In the genomic region with DNA sequence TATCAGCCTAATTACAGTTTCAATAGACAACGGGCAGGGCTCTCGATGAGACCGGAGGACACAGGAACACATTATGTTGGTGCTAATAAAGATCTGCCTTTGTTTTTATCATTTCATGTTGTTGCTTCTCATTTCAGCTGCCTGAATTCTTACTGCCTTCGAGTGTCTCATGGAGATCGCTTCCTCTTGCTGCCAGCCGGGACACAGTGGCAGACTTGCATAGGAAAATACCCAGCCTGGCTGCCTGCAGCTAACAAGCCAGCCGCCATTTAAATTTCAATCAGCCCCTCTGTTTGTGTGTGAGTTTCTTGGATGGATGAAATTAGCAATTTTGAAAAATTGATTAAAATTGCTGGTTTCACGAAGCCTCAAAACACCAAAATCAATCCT, we compare ENCODE assay signal across 15 mouse cellular contexts.
DNase-seq lines count a peak whose midpoint lies in the region; ATAC-seq and TF ChIP-seq lines count a peak whose summit lies in the region.
"Had no signal": no experiment of that assay in that cellular context is flagged by ENCODE, and none has a peak within 500 bp of the region (broad histone marks: within the 10 kb centered on the region; RNA-seq: fewer than 3 reads in every experiment).

No protein-coding gene starts in this region.

- H3K27me3 ChIP-seq in hindbrain, embryonic 12.5 days: no peaks in the 10 kb centered on the region
- H3K27me3 ChIP-seq in hindbrain, embryonic 10.5 days (ENCODE audit: insufficient read depth, poor library complexity, severe bottlenecking): peaks cover 3% of the 10 kb centered on the region; the same call in 1 of the 2 replicates
- H3K27me3 ChIP-seq in hindbrain, postnatal 0 days (ENCODE audit: insufficient read depth, low read length): no peaks in the 10 kb centered on the region
- no peaks in the 10 kb centered on the region for H3K27me3 ChIP-seq in limb, embryonic 10.5 days (ENCODE audit: low read depth, poor library complexity, severe bottlenecking)
- H3K27me3 ChIP-seq: embryonic facial prominence, embryonic 15.5 days; intestine, embryonic 15.5 days; lung, embryonic 15.5 days had no signal

- no peaks in the 10 kb centered on the region for H3K9me3 ChIP-seq in hindbrain, embryonic 12.5 days (replicated peaks)
- no peaks in the 10 kb centered on the region for H3K9me3 ChIP-seq in hindbrain, embryonic 10.5 days
- H3K9me3 ChIP-seq in hindbrain, postnatal 0 days (ENCODE audit: low read length): no peaks in the 10 kb centered on the region
- no peaks in the 10 kb centered on the region for H3K9me3 ChIP-seq in limb, embryonic 10.5 days (replicated peaks)
- H3K9me3 ChIP-seq: embryonic facial prominence, embryonic 15.5 days; intestine, embryonic 15.5 days; lung, embryonic 15.5 days had no signal

- no peak overlapping the region for H3K4me2 ChIP-seq in hindbrain, embryonic 12.5 days (replicated peaks)
- no peak overlapping the region for H3K4me2 ChIP-seq in hindbrain, postnatal 0 days (ENCODE audit: low read depth, low read length)
- H3K4me2 ChIP-seq: embryonic facial prominence, embryonic 15.5 days; intestine, embryonic 15.5 days; lung, embryonic 15.5 days had no signal

- intact Hi-C loops in gastrocnemius, postnatal 36 days (cut with DNase I): loop anchor here (5.0 kb wide), 1 partner anchor 48 kb away; no protein-coding TSS in a partner anchor

- DNase-seq in hindbrain, embryonic 10.5 days (ENCODE audit: low spot score): no peak
- DNase-seq in right cerebral cortex, postnatal 4 days: peak; percentile 53
- no peak for DNase-seq in right cerebral cortex, adult 2 months (ENCODE audit: low spot score in 2 of 2)
- DNase-seq in hindbrain, postnatal 0 days (ENCODE audit: low spot score): peak; percentile 69
- no peak for DNase-seq in kidney, adult 8-10 months
- no peak for DNase-seq in gastrocnemius, postnatal 36 days
- no peak for DNase-seq in limb, embryonic 10.5 days (ENCODE audit: low spot score)
- DNase-seq: adrenal gland, postnatal 14 days; B cell, adult 2 months; kidney, postnatal 10 days; liver had no signal

- no peak overlapping the region for H3K9ac ChIP-seq in hindbrain, embryonic 12.5 days
- H3K9ac ChIP-seq in hindbrain, postnatal 0 days (replicated peaks; ENCODE audit: low read length): no peak overlapping the region; the same call in 1 of the 2 replicates
- H3K9ac ChIP-seq: embryonic facial prominence, embryonic 15.5 days; intestine, embryonic 15.5 days; lung, embryonic 15.5 days had no signal

- WGBS in hindbrain, embryonic 12.5 days: 39% methylated on average over 8 of the region's 8 CpGs
- WGBS in hindbrain, embryonic 10.5 days: 56% methylated on average over 8 of the region's 8 CpGs
- 24% methylated on average over 8 of the region's 8 CpGs for WGBS in hindbrain, postnatal 0 days
- 66% methylated on average over 8 of the region's 8 CpGs for WGBS in limb, embryonic 10.5 days

- H3K27ac ChIP-seq in hindbrain, embryonic 12.5 days: peak overlapping the region; percentile 12; the same call in 1 of the 2 replicates
- H3K27ac ChIP-seq in hindbrain, embryonic 10.5 days: no peak overlapping the region
- peak overlapping the region; percentile 34; the same call in 1 of the 2 replicates for H3K27ac ChIP-seq in hindbrain, postnatal 0 days
- no peak overlapping the region for H3K27ac ChIP-seq in limb, embryonic 10.5 days
- H3K27ac ChIP-seq: embryonic facial prominence, embryonic 15.5 days; intestine, embryonic 15.5 days; lung, embryonic 15.5 days had no signal

- no peak overlapping the region for H3K4me3 ChIP-seq in hindbrain, embryonic 12.5 days
- no peak overlapping the region for H3K4me3 ChIP-seq in hindbrain, embryonic 10.5 days
- no peak overlapping the region for H3K4me3 ChIP-seq in hindbrain, postnatal 0 days (ENCODE audit: low read length)
- H3K4me3 ChIP-seq in limb, embryonic 10.5 days: no peak overlapping the region
- H3K4me3 ChIP-seq: embryonic facial prominence, embryonic 15.5 days; intestine, embryonic 15.5 days; lung, embryonic 15.5 days had no signal

- no peaks in the 10 kb centered on the region for H3K36me3 ChIP-seq in hindbrain, embryonic 12.5 days
- H3K36me3 ChIP-seq in hindbrain, embryonic 10.5 days: no peaks in the 10 kb centered on the region
- H3K36me3 ChIP-seq in hindbrain, postnatal 0 days (ENCODE audit: insufficient read depth, low read length): no peaks in the 10 kb centered on the region
- H3K36me3 ChIP-seq in limb, embryonic 10.5 days: no peaks in the 10 kb centered on the region
- H3K36me3 ChIP-seq: embryonic facial prominence, embryonic 15.5 days; intestine, embryonic 15.5 days; lung, embryonic 15.5 days had no signal

- H3K4me1 ChIP-seq in hindbrain, embryonic 12.5 days: peaks cover 22% of the 10 kb centered on the region
- H3K4me1 ChIP-seq in hindbrain, embryonic 10.5 days (replicated peaks): peaks cover 26% of the 10 kb centered on the region
- H3K4me1 ChIP-seq in hindbrain, postnatal 0 days (ENCODE audit: insufficient read depth, low read length): peaks cover 17% of the 10 kb centered on the region
- H3K4me1 ChIP-seq in limb, embryonic 10.5 days: peaks cover 21% of the 10 kb centered on the region
- H3K4me1 ChIP-seq: intestine, embryonic 15.5 days; lung, embryonic 15.5 days had no signal

- no peak for ATAC-seq in hindbrain, embryonic 12.5 days (ENCODE audit: low FRiP score)
- ATAC-seq in hindbrain, postnatal 0 days: no peak
- ATAC-seq: intestine, embryonic 15.5 days had no signal

- TF ChIP-seq CTCF in hindbrain, postnatal 0 days (IDR thresholded peaks at IDR 0.05; ENCODE audit: low read depth): peak; percentile 38

Comparison
In these comparisons a context has a peak if more than half of its experiments do, and no peak if none do; other contexts are left out.
1. H3K27ac ChIP-seq: peak in hindbrain, embryonic 12.5 days (single experiment) and hindbrain, postnatal 0 days (single experiment); none in hindbrain, embryonic 10.5 days (single experiment) and limb, embryonic 10.5 days (single experiment).
2. DNase-seq: peak in right cerebral cortex, postnatal 4 days (single experiment) and hindbrain, postnatal 0 days (single experiment); none in hindbrain, embryonic 10.5 days (single experiment), right cerebral cortex, adult 2 months (0 of 2), kidney, adult 8-10 months (0 of 2), gastrocnemius, postnatal 36 days (0 of 2) and limb, embryonic 10.5 days (single experiment).